Mouse (Mus musculus) CH12.LX (cell line): Measurements from ENCODE around the gene Gpat3. TPM values are rescaled to one million over a fixed set of nuclear protein-coding genes. Genes with fewer than 3 reads are reported as not detected.
A peak's percentile ranks its signal among the peaks of the same experiment; 100 is the strongest.

ENCODE experiments used
- DNase-seq: peaks from one replicate; pipeline ENCODE4 v3.0.0-alpha.2; 2013; ENCODE audit errors: extremely low read depth
- H3K27ac ChIP-seq: 2 replicates; pipeline ENCODE4 v1.5.1; 2012; ENCODE audit warnings: low read depth, mild to moderate bottlenecking, control low read depth, moderate library complexity; ENCODE audit not compliant: insufficient read depth
- H3K27me3 ChIP-seq: replicated peaks from 2 replicates; pipeline ENCODE3; 2012; ENCODE audit warnings: inconsistent platforms
- H3K36me3 ChIP-seq, 2 experiments: replicated peaks in 1 of 2; 2 replicates each; pipeline versions ENCODE3 to v1.6.1; 2012; ENCODE audit warnings: inconsistent platforms in 1 of 2, low read length in 1 of 2, mild to moderate bottlenecking in 1 of 2, mixed read lengths in 1 of 2, moderate library complexity in 1 of 2; ENCODE audit not compliant: control insufficient read depth in 1 of 2, insufficient read depth in 1 of 2
- H3K4me1 ChIP-seq, 2 experiments: 2 replicates each; pipeline ENCODE4 v1.6.1; 2012; ENCODE audit warnings: inconsistent platforms in 1 of 2, moderate library complexity in 1 of 2; ENCODE audit not compliant: insufficient read depth in 2 of 2, control insufficient read depth in 1 of 2
- H3K4me2 ChIP-seq: 2 replicates; pipeline ENCODE4 v1.6.1; 2012; ENCODE audit warnings: low read depth, mild to moderate bottlenecking, control low read depth; ENCODE audit not compliant: poor library complexity, insufficient read depth, severe bottlenecking
- H3K4me3 ChIP-seq, 3 experiments: fragments of 150-350 bp in 1 of 3; sonication (generic) in 1 of 3; replicated peaks in 1 of 3; 2 replicates each; pipeline versions ENCODE3 to v1.5.1; 2011 to 2012; ENCODE audit warnings: low read depth in 2 of 3, low read length in 2 of 3, mild to moderate bottlenecking in 2 of 3, moderate library complexity in 2 of 3, control low read depth in 1 of 3, improper control_type of control experiment in 1 of 3, inconsistent platforms in 1 of 3, mixed read lengths in 1 of 3; ENCODE audit not compliant: poor library complexity in 1 of 3
- H3K79me2 ChIP-seq: replicated peaks from 2 replicates; pipeline ENCODE4 v1.6.1; 2012; ENCODE audit warnings: mild to moderate bottlenecking, moderate library complexity; ENCODE audit not compliant: control insufficient read depth, poor library complexity, insufficient read depth, severe bottlenecking; ENCODE audit errors: extremely low read depth
- H3K9ac ChIP-seq: 2 replicates; pipeline ENCODE4 v1.6.1; 2012; ENCODE audit warnings: low read depth, mild to moderate bottlenecking, control low read depth, moderate library complexity; ENCODE audit not compliant: insufficient read depth
- H3K9me3 ChIP-seq: replicated peaks from 2 replicates; pipeline ENCODE3; 2012; ENCODE audit warnings: low read length, inconsistent platforms, mixed read lengths
- CTCF ChIP-seq, 2 experiments: IDR thresholded peaks in 1 of 2; conservative IDR thresholded peaks in 1 of 2; 2 replicates each; pipeline ENCODE4 v1.5.1; 2011 to 2012; ENCODE audit warnings: low read depth in 2 of 2, low read length in 2 of 2, improper control_type of control experiment in 1 of 2, inconsistent platforms in 1 of 2, mild to moderate bottlenecking in 1 of 2, moderate library complexity in 1 of 2
- EP300 ChIP-seq: IDR thresholded peaks from 2 replicates; pipeline ENCODE4 v1.6.1; 2011; ENCODE audit warnings: low read length, improper control_type of control experiment
- ETS1 ChIP-seq: conservative IDR thresholded peaks from 2 replicates; pipeline ENCODE4 v1.6.1; 2012; ENCODE audit warnings: low read depth, mild to moderate bottlenecking, inconsistent platforms, low read length, improper control_type of control experiment, moderate library complexity
- HCFC1 ChIP-seq: IDR thresholded peaks from 2 replicates; pipeline ENCODE4 v1.6.1; 2012; ENCODE audit warnings: low read depth, mild to moderate bottlenecking, inconsistent platforms, low read length, improper control_type of control experiment
- IRF4 ChIP-seq: IDR thresholded peaks from 2 replicates; pipeline ENCODE4 v1.6.1; 2014; ENCODE audit warnings: low read depth, mild to moderate bottlenecking, inconsistent platforms, low read length, improper control_type of control experiment
- JUN ChIP-seq: IDR thresholded peaks from 2 replicates; pipeline ENCODE4 v1.6.1; 2011; ENCODE audit warnings: low read depth, mild to moderate bottlenecking, low read length, improper control_type of control experiment, moderate library complexity; ENCODE audit not compliant: insufficient read depth
- JUND ChIP-seq: conservative IDR thresholded peaks from 2 replicates; pipeline ENCODE4 v1.6.1; 2011; ENCODE audit warnings: low read depth, low read length, improper control_type of control experiment
- MAFK ChIP-seq: IDR thresholded peaks from 2 replicates; pipeline ENCODE4 v1.6.1; 2011; ENCODE audit warnings: low read length, improper control_type of control experiment; ENCODE audit not compliant: insufficient replicate concordance
- MAX ChIP-seq: IDR thresholded peaks from 2 replicates; pipeline ENCODE4 v1.6.1; 2011; ENCODE audit warnings: low read length, improper control_type of control experiment
- MXI1 ChIP-seq: IDR thresholded peaks from 2 replicates; pipeline ENCODE4 v1.6.1; 2011; ENCODE audit warnings: mild to moderate bottlenecking, low read depth, low read length, improper control_type of control experiment
- MYC ChIP-seq: IDR thresholded peaks from 2 replicates; pipeline ENCODE4 v1.6.1; 2011; ENCODE audit warnings: low read depth, mild to moderate bottlenecking, improper control_type of control experiment, low read length
- NRF1 ChIP-seq: IDR thresholded peaks from 2 replicates; pipeline ENCODE4 v1.6.1; 2014; ENCODE audit warnings: low read depth, mild to moderate bottlenecking, inconsistent platforms, low read length, improper control_type of control experiment, moderate library complexity
- POLR2A ChIP-seq: IDR thresholded peaks from 2 replicates; pipeline ENCODE4 v1.6.1; 2011; ENCODE audit warnings: low read depth, mild to moderate bottlenecking, improper control_type of control experiment, low read length
- RAD21 ChIP-seq: IDR thresholded peaks from 2 replicates; pipeline ENCODE4 v1.6.1; 2011; ENCODE audit warnings: low read depth, mild to moderate bottlenecking, low read length, improper control_type of control experiment, moderate library complexity
- SMC3 ChIP-seq: IDR thresholded peaks from 2 replicates; pipeline ENCODE4 v1.6.1; 2011; ENCODE audit warnings: low read depth, low read length, improper control_type of control experiment
- TCF12 ChIP-seq: IDR thresholded peaks from 2 replicates; pipeline ENCODE4 v1.6.1; 2014; ENCODE audit warnings: low read depth, mild to moderate bottlenecking, inconsistent platforms, low read length, improper control_type of control experiment
- UBTF ChIP-seq: IDR thresholded peaks from 2 replicates; pipeline ENCODE4 v1.6.1; 2012; ENCODE audit warnings: low read depth, mild to moderate bottlenecking, inconsistent platforms, low read length, improper control_type of control experiment, moderate library complexity
- ZNF384 ChIP-seq: IDR thresholded peaks from 2 replicates; pipeline ENCODE4 v1.6.1; 2012; ENCODE audit warnings: low read depth, low read length, improper control_type of control experiment, inconsistent platforms
- dilution Hi-C: fragments of 300-500 bp; cut with MboI; formaldehyde crosslinking; loops from 2 replicates; pipeline ENCODE4 v1.14.3; 2020; ENCODE audit warnings: low sequenced_read_pairs; ENCODE audit not compliant: extremely low pct_unique_long_range_greater_than_20kb, extremely low pct_ligation_motif_present
- in situ Hi-C: fragments of 300-500 bp; cut with MboI; formaldehyde crosslinking; loops from 3 replicates; pipeline ENCODE4 v1.14.3; 2019; ENCODE audit warnings: low sequenced_read_pairs, low pct_ligation_motif_present, low pct_unique_long_range_greater_than_20kb, mixed read lengths
- polyA plus RNA-seq: library from polyadenylated mRNA; unstranded; fragments of >175 nt; gene quantifications from 2 replicates; pipeline ENCODE4 v1.2.1, GENCODE M21; 2012; ENCODE audit warnings: low read depth; ENCODE audit not compliant: insufficient read length
- total RNA-seq, 2 experiments: library from RNA; depleted of rRNA; stranded (reverse); fragments of 300-350 nt in 1 of 2; fragments of >200 nt in 1 of 2; gene quantifications; 2 replicates each; pipeline ENCODE4 v1.2.3; 2012 to 2014

Gpat3 gene
- total and polyA plus RNA-seq, 3 experiments, result 0.68 to 1.5 (median 1.2) TPM

GRCm38 (mm10) chr5:100917252-100917774 lies 71.8 kb downstream of the Gpat3 start (continued):
- TF ChIP-seq MAX (peak; percentile 58; the same call in 1 of the 2 replicates), ETS1 (no peak), POLR2A (no peak), EP300 (no peak), JUN (no peak), JUND (no peak), SMC3 (peak; percentile 53), MAFK (no peak), HCFC1 (no peak; the same call in 1 of the 2 replicates), TCF12 (0 out of 2 replicates have a peak, but pooled peaks have one; percentile 23), MXI1 (no peak; the same call in 1 of the 2 replicates), CTCF (conservative IDR thresholded peaks at IDR 0.05 in 1 of 2, IDR thresholded peaks at IDR 0.05 in 1 of 2; ENCODE audit: low read depth in 2 of 2, low read length in 2 of 2) (peak; percentile 83 to 100), ZNF384 (no peak)

GRCm38 (mm10) chr5:100919069-100919468 lies 73.6 kb downstream of the Gpat3 start:
- peak; percentile 68 for DNase-seq
- H3K4me3 ChIP-seq, result no peak overlapping the region
- dilution Hi-C loops, result no loop called here
- 0 out of 2 replicates have a peak, but pooled peaks have one; percentile 26 for TF ChIP-seq MYC
- TF ChIP-seq NRF1, result no peak
- peak; percentile 49 for TF ChIP-seq SMC3
- TF ChIP-seq IRF4, result 0 out of 2 replicates have a peak, but pooled peaks have one; percentile 10
- TF ChIP-seq JUND, result peak; percentile 49; the same call in 1 of the 2 replicates
- no peak for TF ChIP-seq UBTF
- TF ChIP-seq ETS1, result no peak
- no peak for TF ChIP-seq MXI1
- peak; percentile 66 to 86 for TF ChIP-seq CTCF (conservative IDR thresholded peaks at IDR 0.05 in 1 of 2, IDR thresholded peaks at IDR 0.05 in 1 of 2; ENCODE audit: low read depth in 2 of 2, low read length in 2 of 2)
- TF ChIP-seq RAD21, result peak; percentile 84
- TF ChIP-seq POLR2A, result no peak
- TF ChIP-seq, all 38 proteins: peak for 6
- H3K27me3 ChIP-seq, result no peaks in the 10 kb centered on the region
- H3K4me1 ChIP-seq, result peaks cover 0 to 5% of the 10 kb centered on the region in 2 experiments; a peak in 1 of 4 replicates
- in situ Hi-C loops, result loop anchor here (10.0 kb wide), 1 partner anchor 214 kb away; no protein-coding TSS in a partner anchor
- no peaks in the 10 kb centered on the region for H3K36me3 ChIP-seq
- 0 out of 2 replicates have a peak overlapping the region, but pooled peaks have one; percentile 12 for H3K4me2 ChIP-seq
- no peaks in the 10 kb centered on the region for H3K79me2 ChIP-seq
- no peak overlapping the region for H3K9ac ChIP-seq
- H3K27ac ChIP-seq, result no peak overlapping the region
- no peaks in the 10 kb centered on the region for H3K9me3 ChIP-seq
